Mouse (Mus musculus): Measurements from ENCODE around the gene Utrn.

Gene Utrn

DNA sequence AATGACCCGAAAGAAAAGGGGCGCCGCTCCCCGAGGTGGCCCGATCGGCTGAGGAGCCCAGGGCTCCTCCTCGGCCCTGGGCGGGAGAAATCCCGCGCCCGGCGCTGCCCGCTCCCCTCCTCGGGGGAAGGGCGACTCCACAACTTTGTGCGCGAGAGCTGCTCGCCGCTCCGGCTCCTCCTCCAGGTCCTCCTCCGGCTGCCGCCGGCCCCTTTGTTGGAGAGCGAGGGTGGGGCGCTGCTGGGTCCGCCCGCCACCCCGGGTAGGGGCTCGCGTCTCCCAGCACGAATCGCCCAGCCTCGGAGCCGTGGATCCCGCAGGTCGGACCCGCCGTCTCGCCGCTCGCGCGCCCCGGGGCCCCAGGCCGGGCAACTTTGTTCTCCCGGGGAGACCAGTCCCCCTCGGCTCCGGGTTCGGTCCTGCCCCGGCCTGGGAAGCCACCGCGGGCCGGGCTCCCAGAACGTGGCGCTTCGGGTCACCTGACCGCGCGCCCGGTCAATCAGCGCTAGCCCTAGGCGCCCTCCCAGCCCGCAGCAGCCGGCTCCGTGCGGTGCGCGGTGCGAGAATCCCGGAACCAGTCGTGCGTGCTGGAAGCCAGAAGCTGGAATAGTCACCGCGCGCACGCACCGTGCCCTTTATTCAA is at the start of gene Utrn:
Utrn (minus strand) TSS at position 337 of the 643 bp plus-strand sequence.
- peak; percentile 72 for DNase-seq

DNA sequence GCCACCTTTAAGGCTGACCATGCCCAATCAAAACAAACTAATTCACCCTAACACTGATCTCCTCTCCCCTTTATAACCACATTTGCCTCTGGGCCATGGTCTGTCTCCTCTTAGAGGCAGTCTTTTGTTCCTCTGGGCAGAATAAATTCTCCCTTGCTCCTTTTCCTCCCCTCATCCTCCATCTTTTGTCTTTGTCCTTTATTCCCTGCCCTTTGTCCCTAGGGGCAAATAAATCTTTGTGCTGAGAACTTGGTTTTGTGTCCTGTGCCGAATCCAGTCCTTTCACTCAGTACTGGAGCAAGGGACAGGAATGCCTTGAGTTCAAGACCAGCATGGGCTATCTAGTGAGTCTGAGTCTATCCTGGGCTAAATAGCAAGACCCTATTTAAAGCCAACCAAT is 48.5 kb upstream of the Utrn start:
- no peak for DNase-seq

DNA sequence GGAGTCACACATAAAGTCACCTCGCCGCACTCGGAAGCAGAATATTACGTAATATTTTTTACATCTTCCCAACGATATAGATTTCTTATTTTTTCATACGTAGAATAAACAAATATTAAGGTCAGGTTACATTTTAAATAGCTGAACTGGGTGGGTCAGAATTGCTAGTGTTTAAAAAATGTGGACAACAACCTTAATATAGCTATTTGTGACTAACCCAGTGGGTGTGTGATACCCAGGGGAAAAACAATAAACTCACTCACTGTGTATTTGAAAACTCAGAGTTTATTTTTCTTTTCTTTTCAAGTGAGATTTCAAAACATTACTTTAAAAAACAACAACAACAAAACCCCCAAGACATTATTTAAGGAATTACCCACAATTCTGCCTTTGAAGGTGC is 47.2 kb upstream of the Utrn start:
- DNase-seq: no peak

DNA sequence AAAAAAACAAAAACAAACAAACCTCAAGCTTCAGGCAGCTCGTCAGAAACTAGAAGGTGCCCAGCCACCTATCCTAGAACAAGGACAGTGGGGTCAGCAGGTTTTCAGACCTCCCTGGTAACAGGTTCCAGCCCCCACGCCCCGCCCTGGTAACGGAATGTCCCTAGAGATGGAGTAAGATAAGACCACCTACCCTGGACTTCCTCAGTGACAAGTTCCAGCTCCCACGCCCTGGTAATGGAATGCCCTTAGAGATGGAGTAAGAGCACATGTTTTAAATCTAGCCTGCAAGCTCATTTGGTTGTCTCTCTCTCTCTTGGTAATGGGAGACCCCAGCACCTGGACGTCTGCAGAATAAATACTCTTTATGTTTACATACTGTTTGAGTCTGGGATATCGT is 46.7 kb upstream of the Utrn start:
- no peak for DNase-seq

DNA sequence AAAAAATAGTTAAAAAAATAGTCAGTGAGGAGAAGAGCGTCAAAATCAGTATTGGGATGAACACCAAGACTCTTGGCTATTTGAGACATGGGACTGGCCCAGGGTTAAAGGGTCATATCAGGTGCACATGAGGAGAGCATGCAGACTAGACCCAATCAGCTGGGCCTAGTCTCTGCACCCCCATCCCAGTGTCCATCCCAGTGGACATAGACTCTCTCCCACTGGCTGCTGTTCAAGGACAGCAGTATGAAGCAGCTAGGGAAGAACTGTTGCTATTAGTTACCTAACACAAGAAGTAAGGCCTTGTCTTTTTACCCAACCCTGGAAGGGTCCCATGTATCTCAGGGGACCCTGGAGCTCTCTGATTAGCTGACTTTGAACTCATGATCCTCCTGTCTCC is 45.0 kb upstream of the Utrn start:
- DNase-seq: no peak

DNA sequence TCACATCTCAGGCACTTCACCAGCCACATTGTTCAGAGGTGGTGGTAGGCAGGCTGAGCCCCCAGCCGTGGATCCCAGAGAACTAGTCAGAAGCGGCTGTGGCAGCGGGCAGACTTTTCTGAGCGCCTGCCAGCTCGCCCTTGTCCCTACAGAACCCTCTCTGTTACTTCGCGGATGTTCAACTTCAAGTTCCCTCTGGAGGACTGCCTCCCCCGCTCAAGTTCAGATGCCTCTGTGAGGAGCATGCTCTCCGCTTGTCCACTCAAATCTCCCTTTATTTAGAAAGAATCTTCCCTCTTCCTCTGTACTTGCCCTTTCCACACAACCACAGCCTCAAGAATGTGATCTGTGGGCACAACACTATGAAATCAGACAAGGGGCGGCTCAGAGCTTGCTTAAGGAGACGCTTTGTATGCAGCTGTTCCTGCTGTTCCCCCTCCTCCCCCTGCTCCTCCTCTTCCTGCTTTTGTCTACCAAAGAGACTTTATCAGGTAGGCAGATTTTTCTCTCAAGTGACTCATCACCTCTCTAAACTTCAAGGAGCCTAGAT is 42.9 kb upstream of the Utrn start:
- peak; percentile 53 for DNase-seq

DNA sequence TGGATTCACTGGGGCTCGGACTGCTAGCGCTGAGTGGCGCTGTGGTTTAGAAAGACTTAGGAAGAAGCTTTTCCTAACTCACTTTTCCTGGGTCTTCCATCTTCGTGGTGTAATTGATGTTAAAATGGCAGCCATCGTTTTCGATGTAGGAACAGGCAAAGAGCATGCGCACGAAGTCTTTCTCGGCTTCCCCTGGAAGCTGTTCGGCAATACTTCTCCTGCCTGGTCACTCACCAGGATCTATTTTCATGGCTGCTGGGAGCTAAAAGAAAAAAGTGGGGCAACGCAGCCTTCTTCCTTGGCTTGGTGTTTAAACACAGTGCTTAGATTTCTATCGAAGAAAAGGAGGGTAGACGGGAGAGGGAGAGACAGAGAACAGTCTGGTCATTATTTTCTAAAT is 42.3 kb upstream of the Utrn start:
- no peak for DNase-seq

DNA sequence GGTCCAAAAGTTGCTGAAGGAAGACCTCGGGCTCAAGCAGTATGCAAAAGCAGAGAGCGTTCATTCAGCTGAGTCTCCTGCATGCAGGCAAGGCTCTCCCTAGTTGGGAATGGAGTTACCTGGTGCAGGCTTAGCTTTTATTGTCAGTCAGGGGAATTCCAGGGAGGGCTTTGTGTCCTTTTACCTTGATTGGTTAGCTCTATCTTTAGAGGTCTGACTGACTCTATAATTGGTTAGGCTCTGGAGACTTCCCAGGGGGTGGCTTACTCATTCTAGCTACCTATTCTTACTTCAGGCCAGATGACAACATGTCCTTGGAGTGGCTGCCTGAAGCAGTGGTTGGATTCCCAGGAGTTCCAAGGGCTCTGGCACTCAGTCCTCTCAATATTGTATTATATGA is 40.7 kb upstream of the Utrn start:
- DNase-seq: no peak

DNA sequence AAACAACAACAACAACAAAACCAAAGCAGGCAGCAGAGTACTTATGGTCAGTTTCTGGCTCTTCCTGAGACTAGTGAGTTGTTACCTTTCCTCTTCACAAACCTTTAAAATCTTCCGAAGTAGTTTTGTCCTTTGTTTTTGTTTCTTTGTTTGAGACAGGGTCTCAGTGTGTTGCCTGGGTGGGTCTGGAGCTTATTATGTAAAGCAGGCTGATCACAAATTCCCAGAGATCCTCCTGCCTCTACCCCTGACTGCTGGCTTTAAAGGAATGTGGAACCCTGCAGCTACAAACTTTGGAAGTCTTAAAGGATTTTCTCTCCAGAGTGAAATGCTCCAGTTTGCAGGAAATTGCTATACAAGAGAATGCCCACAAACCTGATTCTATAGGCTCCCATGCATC is 40.0 kb upstream of the Utrn start:
- DNase-seq: no peak

DNA sequence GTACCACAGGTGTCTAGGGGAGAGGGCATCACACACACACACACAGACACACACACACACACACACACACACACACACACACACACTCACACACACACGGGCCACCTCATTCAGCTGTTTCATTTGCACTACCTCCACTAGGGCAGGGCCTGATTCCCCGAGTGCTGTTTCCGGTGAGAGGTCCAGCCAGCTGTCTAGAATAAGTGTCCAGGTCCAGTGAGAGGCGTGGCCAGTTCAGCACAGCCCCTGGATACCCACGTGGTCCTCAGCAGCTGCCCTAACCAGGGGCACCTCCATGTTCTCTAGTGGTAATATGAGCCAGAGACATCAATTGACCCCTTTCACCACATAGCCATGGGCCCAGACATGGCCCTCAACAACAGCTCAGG is 35.0 kb upstream of the Utrn start:
- no peak for DNase-seq

DNA sequence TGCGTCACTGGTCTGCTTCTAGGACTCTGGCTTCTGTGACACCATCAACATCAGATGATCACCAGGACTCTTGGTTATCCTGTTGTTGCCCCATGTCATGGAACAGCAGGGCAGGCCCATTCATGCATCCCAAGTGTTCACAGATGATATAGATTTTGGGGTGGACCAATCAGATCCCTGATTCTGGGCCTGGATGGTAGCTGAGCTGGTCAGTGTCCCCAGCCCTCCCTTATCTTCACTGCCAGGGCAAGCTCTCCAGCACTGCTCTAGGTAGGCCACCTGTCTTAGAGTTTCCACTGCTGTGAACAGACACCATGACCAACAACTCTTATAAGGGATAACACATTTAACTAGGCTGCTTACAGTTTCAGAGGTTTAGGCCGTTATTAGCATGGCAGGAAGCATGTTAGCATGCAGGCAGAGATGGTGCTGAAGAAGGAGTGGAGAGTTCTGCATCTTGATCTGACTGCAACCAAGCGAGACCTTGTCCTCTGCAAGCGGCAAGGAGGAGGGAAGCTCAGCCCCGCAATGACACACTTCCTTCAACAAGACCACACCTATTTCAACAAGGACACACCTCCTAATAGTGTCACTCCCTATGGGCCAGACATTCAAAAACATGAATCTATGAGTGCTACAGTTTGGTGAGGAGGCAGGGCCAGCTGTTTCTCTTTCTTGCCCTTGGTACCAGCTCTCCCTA is 34.4 kb upstream of the Utrn start:
- DNase-seq: no peak

DNA sequence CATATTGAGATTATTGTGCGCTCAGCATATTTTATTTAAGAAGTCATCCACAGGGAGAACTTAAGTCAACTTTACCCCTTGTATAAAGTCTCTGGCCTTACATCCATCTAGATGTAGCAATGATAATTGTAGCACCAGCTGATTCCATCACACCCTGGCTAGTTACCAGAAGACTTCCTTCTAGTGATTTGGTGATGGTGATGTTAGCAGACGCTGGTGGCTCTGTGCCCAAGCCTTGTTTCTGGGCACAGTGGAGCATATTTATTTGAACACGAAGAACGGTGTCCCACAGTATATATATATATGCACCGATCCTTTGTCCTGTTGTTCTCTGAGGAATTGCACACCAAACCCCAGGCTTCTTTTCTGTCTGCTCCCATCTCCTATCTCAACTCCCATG is 30.7 kb upstream of the Utrn start:
- no peak for DNase-seq

DNA sequence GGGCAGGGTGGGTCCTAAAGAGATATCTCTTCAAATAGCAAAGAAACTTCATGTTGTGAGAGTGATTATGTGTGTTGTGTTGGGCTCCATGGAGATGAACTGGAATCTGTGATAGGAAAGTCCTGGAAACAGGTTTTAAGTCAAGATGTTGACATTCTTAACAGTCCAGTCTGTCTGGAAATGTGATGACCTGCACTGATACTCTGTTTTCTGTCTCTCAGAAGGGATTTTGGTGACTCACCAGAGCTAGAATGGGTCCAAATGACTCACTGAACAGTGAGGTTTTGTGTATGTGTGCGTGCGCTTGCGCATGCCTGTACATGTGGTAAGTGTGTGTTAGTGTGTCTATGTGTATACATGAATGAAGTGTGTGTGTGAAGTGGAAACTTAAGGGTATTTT is 24.2 kb upstream of the Utrn start:
- no peak for DNase-seq

DNA sequence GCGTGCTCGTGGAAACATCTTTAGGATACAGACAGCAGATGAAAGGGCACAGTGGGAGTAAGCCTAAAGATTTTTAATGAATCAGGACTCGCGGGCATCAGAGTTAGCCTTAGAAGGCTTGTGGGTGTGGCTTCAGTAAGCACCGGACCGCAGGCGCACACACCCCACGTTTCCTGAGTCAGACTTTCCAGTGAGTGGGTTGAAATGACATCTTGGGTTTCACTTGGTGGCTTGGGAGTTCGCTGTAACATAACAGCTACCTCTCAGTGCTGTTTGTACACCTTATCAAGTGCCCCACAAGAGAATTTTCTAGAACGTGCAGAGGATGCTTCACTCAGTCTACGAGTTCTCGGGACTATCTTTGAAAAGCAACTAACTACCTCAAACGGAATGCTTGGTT is 19.2 kb upstream of the Utrn start:
- peak; percentile 9 for DNase-seq

DNA sequence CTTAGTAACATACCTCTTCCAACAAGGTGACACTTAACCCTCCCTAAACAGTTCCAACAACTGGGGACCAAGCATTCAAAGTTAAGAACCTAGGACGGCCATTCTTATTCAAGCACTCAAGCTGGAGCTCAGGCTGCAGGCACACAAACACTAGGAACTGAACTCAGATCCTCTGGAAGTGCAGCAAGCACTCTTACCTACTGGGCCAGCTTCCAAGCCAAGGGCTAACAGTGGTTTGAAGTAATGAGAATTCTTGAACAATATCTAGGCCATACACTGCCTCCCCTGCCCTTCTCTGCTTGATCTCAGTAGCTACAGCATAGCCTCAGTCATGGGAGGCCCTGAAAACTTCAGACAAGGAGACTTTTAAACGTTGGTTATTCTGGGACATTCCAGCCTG is 18.6 kb upstream of the Utrn start:
- no peak for DNase-seq

DNA sequence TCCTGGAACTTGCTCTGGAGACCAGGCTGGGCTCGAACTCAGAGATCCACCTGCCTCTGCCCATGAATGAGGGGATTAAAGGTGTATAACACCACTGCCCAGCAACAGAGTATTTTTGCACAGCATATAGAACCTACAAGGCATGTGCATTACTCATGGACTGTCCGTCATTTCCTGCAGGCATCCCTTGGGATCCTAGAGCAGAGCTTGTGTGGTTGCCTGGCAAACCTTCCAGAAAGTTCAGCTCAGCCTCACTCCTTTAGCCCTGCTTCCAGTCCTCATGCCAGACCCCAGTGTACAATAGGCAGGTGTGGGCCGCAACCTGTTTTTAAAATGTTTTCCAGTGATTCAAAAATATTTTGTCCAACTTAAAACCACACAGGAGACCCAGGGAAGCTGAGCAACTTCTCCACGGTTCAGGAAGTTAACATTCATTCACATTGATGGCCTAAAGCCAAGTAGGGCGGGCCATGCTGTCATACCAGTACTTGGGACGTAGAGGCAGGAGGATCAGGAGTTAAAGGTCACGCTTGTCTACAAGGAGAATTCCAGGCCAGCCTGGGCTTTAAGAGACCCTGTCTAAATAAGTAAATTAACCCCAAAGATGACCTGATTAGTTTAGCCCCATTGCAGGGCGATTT is 15.3 kb upstream of the Utrn start:
- no peak for DNase-seq

DNA sequence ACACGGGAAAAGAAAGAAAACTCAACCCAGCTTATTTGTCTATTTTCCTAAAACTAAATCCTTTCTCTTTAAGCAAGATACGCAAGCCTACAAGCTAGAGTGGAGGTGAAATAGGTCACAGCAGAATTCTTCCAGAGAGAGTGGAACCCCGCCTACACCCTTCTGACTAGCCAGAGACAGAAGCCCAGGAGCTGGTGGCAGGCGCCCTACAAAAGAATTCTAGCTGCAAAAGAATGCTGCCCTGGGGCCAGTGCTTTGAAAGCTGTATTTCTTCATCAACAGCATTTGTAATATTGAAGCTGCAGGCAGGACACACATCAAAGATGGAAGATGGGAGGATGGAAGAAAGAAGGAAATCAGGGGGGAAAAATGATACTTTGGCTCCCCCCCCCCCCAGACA is 12.7 kb upstream of the Utrn start:
- DNase-seq: no peak

DNA sequence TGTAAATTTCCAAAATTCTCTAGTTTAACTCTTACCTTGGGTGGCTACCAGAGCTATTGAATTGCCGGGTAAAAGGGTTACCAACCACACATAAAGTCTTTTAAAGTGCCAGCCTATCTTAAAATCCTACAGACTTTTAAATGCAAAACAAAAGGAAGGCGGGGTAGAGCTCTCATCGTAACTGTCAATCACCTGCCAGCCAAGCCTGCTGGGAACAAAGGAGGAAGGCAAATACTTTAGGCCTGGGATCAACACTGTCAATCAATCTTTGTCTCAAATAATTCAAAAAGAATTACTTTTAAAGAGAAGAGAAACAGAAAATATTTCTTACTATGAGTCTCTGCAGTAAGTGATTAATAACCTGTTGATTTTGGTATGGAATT is 10.1 kb upstream of the Utrn start:
- no peak for DNase-seq

DNA sequence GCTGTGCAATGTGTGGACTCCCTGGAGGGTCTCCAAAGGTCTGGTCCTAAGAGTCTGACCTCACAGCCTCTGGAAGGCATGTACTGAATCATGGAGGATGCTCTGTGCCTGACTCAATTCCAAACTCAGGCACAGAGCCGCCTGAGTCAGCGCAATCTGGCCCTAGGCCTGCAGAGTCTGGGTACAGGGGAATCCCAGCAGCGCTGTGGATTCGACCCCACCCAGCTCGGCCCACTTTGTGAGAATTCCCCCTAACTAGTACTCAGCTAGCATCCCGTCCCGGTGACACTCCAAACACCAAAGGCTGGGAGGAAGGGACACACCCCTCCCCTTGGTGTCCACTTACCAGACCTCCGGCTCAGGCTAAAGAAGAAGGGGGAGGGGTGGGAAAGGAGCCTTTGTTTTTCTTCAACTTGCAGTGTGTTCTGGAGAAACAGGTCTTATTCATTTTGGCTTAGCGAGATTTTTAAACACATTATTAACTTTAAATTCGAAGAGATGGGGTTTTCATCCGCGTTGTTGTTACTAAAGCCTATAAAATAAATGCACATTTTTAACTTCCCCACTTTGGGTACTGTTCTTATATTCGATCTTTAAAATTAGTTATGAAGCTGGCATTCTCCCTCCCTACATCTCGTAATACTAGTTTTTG is 9.6 kb upstream of the Utrn start:
- DNase-seq: no peak

DNA sequence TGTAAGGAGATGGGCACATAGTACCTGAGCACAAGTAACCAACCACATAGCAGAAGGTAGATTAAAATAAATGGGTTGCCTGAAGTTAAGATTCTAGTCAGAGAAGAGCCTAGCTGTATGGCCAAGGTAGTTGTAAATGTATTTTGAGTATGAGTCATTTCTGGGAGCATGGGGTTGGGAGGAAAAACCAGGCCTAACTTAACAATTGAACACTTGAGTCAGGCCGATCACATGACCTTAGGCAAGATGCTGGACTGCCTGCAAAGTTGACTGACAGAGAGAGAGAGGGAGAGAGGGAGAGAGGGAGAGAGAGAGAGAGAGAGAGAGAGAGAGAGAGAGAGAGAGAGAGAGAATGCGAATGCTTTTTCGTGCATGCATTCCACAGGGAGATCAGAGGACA is 7.3 kb upstream of the Utrn start:
- DNase-seq: no peak

DNA sequence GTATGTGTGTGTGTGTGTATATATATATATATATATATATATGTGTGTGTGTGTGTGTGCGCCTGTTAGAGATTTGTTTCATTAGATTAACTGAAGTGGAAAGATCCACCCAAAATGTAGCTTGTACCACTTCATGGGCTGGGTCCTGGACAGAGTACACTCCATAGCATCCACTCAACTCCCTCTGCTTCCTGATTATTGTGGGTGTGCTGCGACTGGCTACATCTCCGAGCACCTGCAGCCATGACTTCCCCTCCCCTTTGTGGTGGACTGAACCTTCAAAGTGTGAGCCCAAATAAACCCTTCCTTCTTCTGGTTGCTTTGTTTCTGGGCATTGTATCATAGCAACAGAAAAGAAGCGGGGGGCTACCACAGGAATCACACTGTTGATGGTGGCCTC is 6.2 kb upstream of the Utrn start:
- no peak for DNase-seq

DNA sequence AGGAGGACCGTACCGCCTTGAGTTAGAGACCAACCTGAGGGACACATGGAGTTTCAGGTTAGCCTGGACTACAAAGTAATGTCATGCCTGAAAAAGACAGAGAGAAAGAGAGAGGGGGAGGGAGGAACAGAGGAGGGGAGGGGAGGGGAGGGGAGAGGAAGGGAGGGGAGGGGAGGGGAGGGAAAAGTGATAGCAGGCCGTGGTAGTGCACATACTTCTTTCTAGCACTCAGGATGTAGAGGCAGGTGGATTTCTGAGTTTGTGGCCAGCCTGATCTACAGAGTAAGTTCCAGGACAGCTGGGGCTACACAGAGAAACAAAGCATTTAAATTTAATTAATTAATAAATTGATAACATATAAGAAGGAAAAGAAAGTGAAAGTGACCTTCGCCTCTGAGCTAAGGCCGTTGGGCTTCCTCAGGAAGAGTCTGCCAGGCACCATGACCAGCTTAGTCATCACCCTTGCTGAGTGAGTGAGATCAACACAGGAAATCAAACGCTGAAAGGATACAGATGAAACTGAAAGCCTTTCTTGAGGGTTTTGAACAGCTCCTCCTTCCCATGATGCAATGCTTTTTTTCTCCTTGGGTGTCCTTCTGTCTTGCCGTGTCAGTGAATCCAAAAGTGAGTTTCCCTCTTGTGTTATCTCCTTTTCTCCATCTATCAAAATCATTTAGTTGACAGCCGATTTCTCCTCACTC is 5.6 kb upstream of the Utrn start:
- peak; percentile 24 for DNase-seq

DNA sequence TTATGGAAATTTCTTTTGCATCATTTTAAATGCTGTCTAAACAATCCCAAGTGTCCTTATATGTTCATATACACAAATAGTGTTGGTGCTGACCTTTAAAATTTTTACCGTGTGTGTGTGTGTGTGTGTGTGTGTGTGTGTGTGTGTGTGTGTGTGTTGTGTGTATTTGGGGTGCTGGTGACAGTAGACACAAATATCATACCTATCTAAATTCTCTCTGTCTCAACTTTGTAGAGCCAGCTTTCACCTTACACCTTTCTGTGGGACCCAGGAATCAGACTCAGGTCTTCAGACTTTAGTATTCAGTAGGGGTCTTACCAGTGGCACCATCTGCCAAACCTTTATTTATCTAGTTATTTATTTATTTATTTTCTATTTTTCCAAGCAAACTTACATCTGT is 681 bp upstream of the Utrn start:
- DNase-seq: no peak
